Mouse (Mus musculus): ENCODE data around the gene Ubald2.

GRCm38 (mm10) chr11:116463833-116464232 is 29.9 kb downstream of the Ubald2 start:
- TF ChIP-seq CHD2 (IDR thresholded peaks at IDR 0.05; ENCODE audit: low read depth, low read length) (no peak), HCFC1 (IDR thresholded peaks at IDR 0.05; ENCODE audit: borderline replicate concordance, insufficient read depth, low read length) (no peak), MAFK (IDR thresholded peaks at IDR 0.05; ENCODE audit: insufficient read depth, low read depth, low read length) (no peak), ZC3H11A (IDR thresholded peaks at IDR 0.05; ENCODE audit: borderline replicate concordance, low read depth, low read length) (peak; percentile 74)
